Mouse (Mus musculus) CD4-positive, CD25-positive, alpha-beta regulatory T cell, adult 9 weeks (primary cell): ENCODE results near the gene Dph2. TPM values are rescaled to one million over a fixed set of nuclear protein-coding genes. Genes with fewer than 3 reads are reported as not detected.

Experiments used
- polyA plus RNA-seq: library from polyadenylated mRNA; unstranded; fragments of 100-300 nt; shearing (Covaris generic); gene quantifications from one replicate; pipeline ENCODE4 v1.2.1, GENCODE M21; 2017

Gene Dph2
- 47.2 TPM for polyA plus RNA-seq

GRCm38 (mm10) chr4:117891738-117892161 is at the start of gene Dph2:
Gene Dph2, minus strand, starts transcription at chr4:117892032.

GRCm38 (mm10) chr4:117929391-117929881 is 37.6 kb upstream of the Dph2 start, which contains the start of gene Artn:
Gene Artn, minus strand, starts transcription at chr4:117929763.

GRCm38 (mm10) chr4:117914591-117915442 is 23.0 kb upstream of the Dph2 start, which contains the start of gene Ipo13:
Gene Ipo13, minus strand, starts transcription at chr4:117914999.

GRCm38 (mm10) chr4:117887133-117887532 is 4.7 kb downstream of the Dph2 start, which contains the start of gene Atp6v0b:
Gene Atp6v0b, minus strand, starts transcription at chr4:117887333.

GRCm38 (mm10) chr4:117882701-117883691 is 8.8 kb downstream of the Dph2 start, which contains the start of gene B4galt2:
Gene B4galt2, minus strand, starts transcription at chr4:117883487.

GRCm38 (mm10) chr4:117872471-117872886 is 19.4 kb downstream of the Dph2 start, which contains the start of gene Ccdc24:
Gene Ccdc24, minus strand, starts transcription at chr4:117872557.

Other genes starting within 250 kb of the Dph2 start
- 56.6 TPM for gene Dmap1, start 209.8 kb downstream of the Dph2 start, polyA plus RNA-seq
- not detected for gene Gm12845, start 167.6 kb downstream of the Dph2 start, polyA plus RNA-seq
- gene Klf17, start 126.4 kb downstream of the Dph2 start, polyA plus RNA-seq = not detected
- 0.50 TPM for gene Slc6a9, start 57.5 kb downstream of the Dph2 start, polyA plus RNA-seq
- gene Ccdc24, start 19.5 kb downstream of the Dph2 start, polyA plus RNA-seq = not detected
- gene B4galt2, start 8.5 kb downstream of the Dph2 start, polyA plus RNA-seq = not detected
- gene Atp6v0b, start 4.7 kb downstream of the Dph2 start, polyA plus RNA-seq = 123 TPM
- 38.6 TPM for gene Ipo13, start 23.0 kb upstream of the Dph2 start, polyA plus RNA-seq
- not detected for gene Artn, start 37.7 kb upstream of the Dph2 start, polyA plus RNA-seq
- gene St3gal3, start 242.9 kb upstream of the Dph2 start, polyA plus RNA-seq = 0.74 TPM